Mouse (Mus musculus) lung, embryonic 14.5 days (tissue): ENCODE data around the gene Kpnb1. TPM values are rescaled to one million over a fixed set of nuclear protein-coding genes. Genes with fewer than 3 reads are reported as not detected.

ENCODE experiments used
- ATAC-seq: fragments of 200-750 bp; cut with Nextera tagmentation; 2 replicates; pipeline ENCODE4 v1.8.0; 2017; ENCODE audit warnings: mild to moderate bottlenecking, moderate TSS enrichment, moderate library complexity; ENCODE audit not compliant: insufficient read depth
- DNase-seq: peaks from one replicate; pipeline ENCODE4 v3.0.0-alpha.2; 2015
- H3K27ac ChIP-seq: fragments of 300-500 bp; sonication (generic); 2 replicates; pipeline ENCODE4 v1.5.1; 2014; ENCODE audit warnings: low read depth, mild to moderate bottlenecking, moderate library complexity
- H3K27me3 ChIP-seq: fragments of 300-500 bp; sonication (generic); 2 replicates; pipeline ENCODE4 v1.6.1; 2014; ENCODE audit warnings: low read length, control low read depth; ENCODE audit not compliant: insufficient read depth
- H3K36me3 ChIP-seq: fragments of 300-500 bp; sonication (generic); 2 replicates; pipeline ENCODE4 v1.6.1; 2014; ENCODE audit warnings: control low read depth; ENCODE audit not compliant: insufficient read depth
- H3K4me1 ChIP-seq: fragments of 300-500 bp; sonication (generic); 2 replicates; pipeline ENCODE4 v1.6.1; 2014; ENCODE audit warnings: antibody characterized with exemption, control low read depth; ENCODE audit not compliant: insufficient read depth
- H3K4me2 ChIP-seq: fragments of 300-500 bp; sonication (generic); 2 replicates; pipeline ENCODE4 v1.6.1; 2014; ENCODE audit warnings: mild to moderate bottlenecking
- H3K4me3 ChIP-seq: fragments of 300-500 bp; sonication (generic); 2 replicates; pipeline ENCODE4 v1.5.1; 2014; ENCODE audit warnings: low read depth, low read length
- H3K9ac ChIP-seq: fragments of 300-500 bp; sonication (generic); 2 replicates; pipeline ENCODE4 v1.6.1; 2014
- H3K9me3 ChIP-seq: fragments of 300-500 bp; sonication (generic); 2 replicates; pipeline ENCODE4 v1.6.1; 2016; ENCODE audit warnings: low read depth, low read length, control low read depth
- CTCF ChIP-seq: IDR thresholded peaks from 2 replicates; pipeline ENCODE4 v1.5.1; 2016; ENCODE audit warnings: antibody characterized with exemption, low read depth
- WGBS: fragments of 180-500 bp; shearing (Covaris S2); extraction: QIAGEN DNeasy Blood & Tissue Kit; methylation state at CpG from one replicate; pipeline ENCODE4 v1.1.7; 2014; 5-methylcytosine and 5-hydroxymethylcytosine counted together
- polyA plus RNA-seq: library from polyadenylated mRNA; unstranded; fragments of >200 nt; fragmentation: Nextera tagmentation; extraction: Ambion mirVana; gene quantifications from 2 replicates; pipeline ENCODE4 v1.2.1, GENCODE M21; 2014

The Kpnb1 gene
- polyA plus RNA-seq, 1 experiment from 2014 or later = 83.4 TPM

- DNase-seq (no peak), ATAC-seq (no peak)
- H3K27me3 ChIP-seq = peaks cover under 1% of the 10 kb centered on the region
- no peak overlapping the region for H3K9ac ChIP-seq
- 0 out of 2 replicates have a peak, but pooled peaks cover 3% of the 10 kb centered on the region for H3K4me1 ChIP-seq
- 47% methylated on average over 10 of the region's 10 CpGs for WGBS
- H3K36me3 ChIP-seq = no peaks in the 10 kb centered on the region
- no peaks in the 10 kb centered on the region for H3K9me3 ChIP-seq
- no peak overlapping the region for H3K4me2 ChIP-seq
- no peak for TF ChIP-seq CTCF
- no peak overlapping the region for H3K27ac ChIP-seq
- no peak overlapping the region for H3K4me3 ChIP-seq
These were observed 63.2 kb downstream of the Kpnb1 start for GRCm38 (mm10) chr11:97124266-97125036.

DNA sequence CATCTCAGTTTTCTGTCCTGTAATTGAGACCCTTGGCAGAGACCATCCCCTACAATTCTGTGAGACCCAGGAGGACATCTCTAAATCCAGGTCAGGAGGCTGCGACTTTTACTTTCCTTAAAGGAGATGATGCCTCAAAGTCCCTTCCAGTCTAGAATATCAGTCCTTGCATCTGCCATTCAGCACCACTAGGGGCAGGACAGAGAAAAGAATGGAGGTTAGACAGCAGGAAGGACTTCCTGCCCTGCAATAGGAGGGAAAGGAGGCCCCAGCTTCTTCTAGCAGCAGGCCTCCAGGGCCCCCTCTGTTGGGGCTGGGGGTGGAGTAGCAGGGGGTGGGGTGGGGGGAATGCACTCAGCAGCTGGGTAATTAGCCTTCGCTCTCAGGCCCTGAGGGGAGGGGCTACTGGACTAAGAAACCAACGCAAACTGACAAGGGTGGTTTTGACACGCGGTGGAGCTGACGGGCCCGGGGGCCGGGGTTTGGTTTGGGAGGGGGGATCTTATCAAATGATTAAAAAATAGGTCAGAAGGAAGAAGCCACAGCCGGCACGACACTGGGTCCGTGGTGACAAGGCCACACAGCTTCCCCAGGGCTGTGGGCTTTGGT is 64.3 kb downstream of the Kpnb1 start:
- no peak overlapping the region for H3K9ac ChIP-seq
- WGBS = 11% methylated on average over 11 of the region's 11 CpGs
- TF ChIP-seq CTCF = peak; percentile 66
- H3K27me3 ChIP-seq = peaks cover 10% of the 10 kb centered on the region
- no peak overlapping the region for H3K4me3 ChIP-seq
- H3K4me1 ChIP-seq = 0 out of 2 replicates have a peak, but pooled peaks cover 3% of the 10 kb centered on the region
- no peaks in the 10 kb centered on the region for H3K36me3 ChIP-seq
- DNase-seq (no peak), ATAC-seq (no peak)
- no peaks in the 10 kb centered on the region for H3K9me3 ChIP-seq
- H3K4me2 ChIP-seq = peak overlapping the region; percentile 13; the same call in 1 of the 2 replicates
- no peak overlapping the region for H3K27ac ChIP-seq

DNA sequence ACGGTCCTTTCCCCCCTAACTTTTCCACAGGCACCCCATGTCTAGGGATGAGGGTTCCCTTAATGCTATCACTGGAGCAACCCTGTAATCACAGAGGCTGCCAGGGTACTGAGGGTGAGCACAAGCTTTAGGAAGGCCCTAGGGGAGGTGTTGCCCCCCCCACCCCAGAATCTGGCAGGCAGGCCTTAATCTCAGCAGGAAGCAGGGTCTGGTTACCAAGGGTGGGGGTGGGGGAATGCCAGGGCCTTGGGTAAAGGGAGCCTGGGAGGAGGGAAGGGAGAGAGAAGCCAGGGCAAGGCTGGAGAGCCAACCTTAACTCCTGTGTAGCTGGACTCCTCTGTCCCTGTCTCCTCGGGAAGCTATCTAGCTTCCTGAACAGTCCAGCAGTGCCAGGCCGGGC is 67.0 kb downstream of the Kpnb1 start:
- DNase-seq (no peak), ATAC-seq (no peak)
- Histone ChIP-seq H3K9ac (no peak overlapping the region), H3K4me1 (no peaks in the 10 kb centered on the region), H3K36me3 (no peaks in the 10 kb centered on the region), H3K9me3 (no peaks in the 10 kb centered on the region), H3K4me3 (no peak overlapping the region), H3K27me3 (peaks cover 38% of the 10 kb centered on the region), H3K27ac (no peak overlapping the region), H3K4me2 (no peak overlapping the region)
- TF ChIP-seq CTCF = no peak
- WGBS = 46% methylated on average over 3 of the region's 3 CpGs

- no peak for TF ChIP-seq CTCF
These were observed 67.5 kb downstream of the Kpnb1 start for GRCm38 (mm10) chr11:97120221-97120620.

GRCm38 (mm10) chr11:97115797-97116196 is 71.9 kb downstream of the Kpnb1 start:
- peaks cover 69% of the 10 kb centered on the region for H3K27me3 ChIP-seq
- H3K27ac ChIP-seq = no peak overlapping the region
- H3K9ac ChIP-seq = no peak overlapping the region
- peaks cover 6% of the 10 kb centered on the region; the same call in 1 of the 2 replicates for H3K4me1 ChIP-seq
- peak overlapping the region; percentile 40; the same call in 1 of the 2 replicates for H3K4me3 ChIP-seq
- TF ChIP-seq CTCF = no peak
- peak overlapping the region; percentile 70 for H3K4me2 ChIP-seq
- no peaks in the 10 kb centered on the region for H3K9me3 ChIP-seq
- no peak for ATAC-seq
- no peak for DNase-seq
- no peaks in the 10 kb centered on the region for H3K36me3 ChIP-seq
- WGBS = 10% methylated on average over 11 of the region's 11 CpGs

More at GRCm38 (mm10) chr11:97120221-97120620, 67.5 kb downstream of the Kpnb1 start:
- DNase-seq (no peak), ATAC-seq (no peak)
- H3K27me3 ChIP-seq = peaks cover 42% of the 10 kb centered on the region
- no peak overlapping the region for H3K27ac ChIP-seq
- H3K4me2 ChIP-seq = no peak overlapping the region
- H3K4me1 ChIP-seq = no peaks in the 10 kb centered on the region
- no peak overlapping the region for H3K9ac ChIP-seq
- WGBS = 39% methylated on average over 10 of the region's 10 CpGs
- H3K4me3 ChIP-seq = no peak overlapping the region
- no peaks in the 10 kb centered on the region for H3K36me3 ChIP-seq
- no peaks in the 10 kb centered on the region for H3K9me3 ChIP-seq

DNA sequence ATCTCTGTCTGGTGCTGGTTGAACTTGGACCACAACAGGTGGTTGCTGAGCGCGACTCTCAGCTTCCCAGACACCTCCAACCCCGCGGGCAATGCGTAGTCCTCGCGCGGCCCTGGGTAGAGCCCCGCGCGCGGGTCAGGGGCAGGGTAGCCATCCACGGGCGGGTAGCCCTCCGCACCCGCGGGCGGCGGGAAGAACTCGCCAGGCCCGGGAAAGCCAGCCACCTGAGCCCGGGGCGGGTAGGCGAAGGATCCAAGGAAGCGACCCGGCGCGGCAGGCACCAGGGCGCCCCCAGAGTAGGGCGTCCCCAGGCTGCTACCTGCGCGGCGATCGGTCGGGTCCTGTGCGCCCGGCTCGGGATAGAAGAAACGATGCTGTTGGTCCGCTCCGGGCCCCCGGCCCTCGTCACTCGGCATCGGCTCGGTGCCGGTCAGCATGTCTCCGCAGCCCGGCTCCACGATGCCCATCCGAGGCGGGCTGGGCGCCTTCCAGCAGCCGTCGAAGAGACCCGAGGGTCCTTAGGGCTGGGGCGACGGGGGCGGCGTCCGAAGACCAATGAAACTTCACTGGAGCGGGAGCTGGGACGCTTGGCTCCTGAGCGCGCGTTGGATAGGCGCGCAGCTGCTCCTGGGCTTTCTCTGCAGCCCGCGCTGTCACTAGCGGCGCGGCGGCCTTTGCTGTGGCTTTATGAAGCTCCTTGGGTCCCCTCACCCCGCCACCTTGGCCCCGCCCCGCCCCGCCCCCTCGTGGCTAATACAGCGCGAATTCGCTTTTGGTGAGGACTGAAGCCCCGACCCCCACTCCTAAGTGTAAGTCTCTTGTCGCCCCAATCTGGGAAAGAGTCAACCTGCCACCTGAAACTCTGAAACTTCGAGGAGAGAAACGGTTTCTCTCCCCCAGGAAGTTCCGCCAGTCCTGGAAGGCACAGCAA is 72.7 kb downstream of the Kpnb1 start, which contains the start of gene Tbx21:
Tbx21 (minus strand) TSS at position 661 of the 931 bp plus-strand sequence.
- Histone ChIP-seq H3K9ac (peak within 1 kb of the TSS; percentile 13; the same call in 1 of the 2 replicates), H3K27me3 (peaks cover 69% of the 10 kb centered on the region), H3K36me3 (no peaks in the 10 kb centered on the region), H3K27ac (no peak within 1 kb of the TSS), H3K4me2 (peak within 1 kb of the TSS; percentile 70), H3K9me3 (no peaks in the 10 kb centered on the region), H3K4me1 (peaks cover 6% of the 10 kb centered on the region; the same call in 1 of the 2 replicates), H3K4me3 (peak within 1 kb of the TSS; percentile 40)
- no peak for TF ChIP-seq CTCF
- ATAC-seq (peak; percentile 31; the same call in 1 of the 2 replicates), DNase-seq (peak; percentile 56)
- WGBS = under 1% methylated on average over 87 of the region's 87 CpGs
